Mouse (Mus musculus): ENCODE data around the gene Snx29. TPM values are rescaled to one million over a fixed set of nuclear protein-coding genes. Genes with fewer than 3 reads are reported as not detected.

The Snx29 gene
- polyA plus RNA-seq, 1 experiment, result 8.4 TPM

GRCm38 (mm10) chr16:11426810-11427537, 104.3 kb downstream of the Snx29 start:
- H3K27ac ChIP-seq (ENCODE audit: insufficient read depth, low read length), result no peak overlapping the region
- WGBS, result 89% methylated on average over 8 of the region's 8 CpGs
- no peak overlapping the region for H3K4me3 ChIP-seq (replicated peaks; ENCODE audit: insufficient read depth, low read depth, low read length)
- DNase-seq, result no peak
- H3K4me1 ChIP-seq (ENCODE audit: control insufficient read depth, insufficient read depth, low read length), result no peaks in the 10 kb centered on the region
- TF ChIP-seq POLR2A (IDR thresholded peaks at IDR 0.05; ENCODE audit: borderline replicate concordance, insufficient read depth, low read length) (no peak), CTCF (IDR thresholded peaks at IDR 0.05; ENCODE audit: borderline replicate concordance, insufficient read depth, low read depth, low read length) (no peak)
- no peaks in the 10 kb centered on the region for H3K27me3 ChIP-seq (ENCODE audit: control insufficient read depth, insufficient read depth, low read length)

- TF ChIP-seq CTCF (IDR thresholded peaks at IDR 0.05; ENCODE audit: borderline replicate concordance, insufficient read depth, low read depth, low read length) (no peak), POLR2A (IDR thresholded peaks at IDR 0.05; ENCODE audit: borderline replicate concordance, insufficient read depth, low read length) (no peak)
- Histone ChIP-seq H3K27me3 (ENCODE audit: control insufficient read depth, insufficient read depth, low read length) (no peaks in the 10 kb centered on the region), H3K4me3 (replicated peaks; ENCODE audit: insufficient read depth, low read depth, low read length) (no peak overlapping the region), H3K27ac (ENCODE audit: insufficient read depth, low read length) (no peak overlapping the region), H3K4me1 (ENCODE audit: control insufficient read depth, insufficient read depth, low read length) (no peaks in the 10 kb centered on the region)
- 99% methylated on average over 3 of the region's 3 CpGs for WGBS
- no peak for DNase-seq
These were observed 107.1 kb downstream of the Snx29 start for GRCm38 (mm10) chr16:11429784-11430183.

- Histone ChIP-seq H3K4me1 (ENCODE audit: control insufficient read depth, insufficient read depth, low read length) (no peaks in the 10 kb centered on the region), H3K27ac (ENCODE audit: insufficient read depth, low read length) (no peak overlapping the region), H3K4me3 (replicated peaks; ENCODE audit: insufficient read depth, low read depth, low read length) (no peak overlapping the region), H3K27me3 (ENCODE audit: control insufficient read depth, insufficient read depth, low read length) (no peaks in the 10 kb centered on the region)
- WGBS, result 63% methylated on average over 6 of the region's 6 CpGs
- TF ChIP-seq POLR2A (IDR thresholded peaks at IDR 0.05; ENCODE audit: borderline replicate concordance, insufficient read depth, low read length) (no peak), CTCF (IDR thresholded peaks at IDR 0.05; ENCODE audit: borderline replicate concordance, insufficient read depth, low read depth, low read length) (no peak)
- no peak for DNase-seq
These were observed 107.8 kb downstream of the Snx29 start for GRCm38 (mm10) chr16:11430520-11430919.

GRCm38 (mm10) chr16:11433779-11434178, 111.1 kb downstream of the Snx29 start:
- H3K27ac ChIP-seq (ENCODE audit: insufficient read depth, low read length), result no peak overlapping the region
- H3K4me3 ChIP-seq (replicated peaks; ENCODE audit: insufficient read depth, low read depth, low read length), result no peak overlapping the region
- no peak for DNase-seq
- H3K4me1 ChIP-seq (ENCODE audit: control insufficient read depth, insufficient read depth, low read length), result no peaks in the 10 kb centered on the region
- H3K27me3 ChIP-seq (ENCODE audit: control insufficient read depth, insufficient read depth, low read length), result no peaks in the 10 kb centered on the region
- TF ChIP-seq POLR2A (IDR thresholded peaks at IDR 0.05; ENCODE audit: borderline replicate concordance, insufficient read depth, low read length) (no peak), CTCF (IDR thresholded peaks at IDR 0.05; ENCODE audit: borderline replicate concordance, insufficient read depth, low read depth, low read length) (no peak)

- Histone ChIP-seq H3K27me3 (ENCODE audit: control insufficient read depth, insufficient read depth, low read length) (no peaks in the 10 kb centered on the region), H3K4me3 (replicated peaks; ENCODE audit: insufficient read depth, low read depth, low read length) (no peak overlapping the region), H3K4me1 (ENCODE audit: control insufficient read depth, insufficient read depth, low read length) (no peaks in the 10 kb centered on the region), H3K27ac (ENCODE audit: insufficient read depth, low read length) (no peak overlapping the region)
- TF ChIP-seq CTCF (IDR thresholded peaks at IDR 0.05; ENCODE audit: borderline replicate concordance, insufficient read depth, low read depth, low read length) (no peak), POLR2A (IDR thresholded peaks at IDR 0.05; ENCODE audit: borderline replicate concordance, insufficient read depth, low read length) (no peak)
- DNase-seq, result no peak
- WGBS, result 90% methylated on average over 3 of the region's 3 CpGs
These were observed 114.9 kb downstream of the Snx29 start for GRCm38 (mm10) chr16:11437641-11438040.

- peaks cover 3% of the 10 kb centered on the region; the same call in 1 of the 2 replicates for H3K4me1 ChIP-seq (ENCODE audit: control insufficient read depth, insufficient read depth, low read length)
- no peaks in the 10 kb centered on the region for H3K27me3 ChIP-seq (ENCODE audit: control insufficient read depth, insufficient read depth, low read length)
- H3K27ac ChIP-seq (ENCODE audit: insufficient read depth, low read length), result no peak overlapping the region
- no peak overlapping the region for H3K4me3 ChIP-seq (replicated peaks; ENCODE audit: insufficient read depth, low read depth, low read length)
- DNase-seq, result no peak
- WGBS, result 74% methylated on average over 6 of the region's 6 CpGs
- no peak for TF ChIP-seq POLR2A (IDR thresholded peaks at IDR 0.05; ENCODE audit: borderline replicate concordance, insufficient read depth, low read length)
- TF ChIP-seq CTCF (IDR thresholded peaks at IDR 0.05; ENCODE audit: borderline replicate concordance, insufficient read depth, low read depth, low read length), result no peak
These were observed 116.7 kb downstream of the Snx29 start for GRCm38 (mm10) chr16:11439417-11439816.

- TF ChIP-seq POLR2A (IDR thresholded peaks at IDR 0.05; ENCODE audit: borderline replicate concordance, insufficient read depth, low read length), result no peak
- no peak for TF ChIP-seq CTCF (IDR thresholded peaks at IDR 0.05; ENCODE audit: borderline replicate concordance, insufficient read depth, low read depth, low read length)
These were observed 118.9 kb downstream of the Snx29 start for GRCm38 (mm10) chr16:11441616-11442015.

GRCm38 (mm10) chr16:11442534-11442933, 119.8 kb downstream of the Snx29 start:
- Histone ChIP-seq H3K4me3 (replicated peaks; ENCODE audit: insufficient read depth, low read depth, low read length) (no peak overlapping the region), H3K27me3 (ENCODE audit: control insufficient read depth, insufficient read depth, low read length) (no peaks in the 10 kb centered on the region), H3K4me1 (ENCODE audit: control insufficient read depth, insufficient read depth, low read length) (peaks cover 3% of the 10 kb centered on the region; the same call in 1 of the 2 replicates), H3K27ac (ENCODE audit: insufficient read depth, low read length) (no peak overlapping the region)
- DNase-seq, result no peak
- TF ChIP-seq CTCF (IDR thresholded peaks at IDR 0.05; ENCODE audit: borderline replicate concordance, insufficient read depth, low read depth, low read length) (no peak), POLR2A (IDR thresholded peaks at IDR 0.05; ENCODE audit: borderline replicate concordance, insufficient read depth, low read length) (no peak)

More at GRCm38 (mm10) chr16:11441616-11442015, 118.9 kb downstream of the Snx29 start:
- Histone ChIP-seq H3K27ac (ENCODE audit: insufficient read depth, low read length) (no peak overlapping the region), H3K27me3 (ENCODE audit: control insufficient read depth, insufficient read depth, low read length) (no peaks in the 10 kb centered on the region), H3K4me3 (replicated peaks; ENCODE audit: insufficient read depth, low read depth, low read length) (no peak overlapping the region), H3K4me1 (ENCODE audit: control insufficient read depth, insufficient read depth, low read length) (peaks cover 3% of the 10 kb centered on the region; the same call in 1 of the 2 replicates)
- no peak for DNase-seq
- WGBS, result 88% methylated on average over 4 of the region's 4 CpGs
